Mouse (Mus musculus) lung, embryonic 14.5 days (tissue): ENCODE data around the gene Sipa1l3. TPM values are rescaled to one million over a fixed set of nuclear protein-coding genes. Genes with fewer than 3 reads are reported as not detected.

ENCODE experiments used
- ATAC-seq: fragments of 200-750 bp; cut with Nextera tagmentation; 2 replicates; pipeline ENCODE4 v1.8.0; 2017; ENCODE audit warnings: mild to moderate bottlenecking, moderate TSS enrichment, moderate library complexity; ENCODE audit not compliant: insufficient read depth
- DNase-seq: peaks from one replicate; pipeline ENCODE4 v3.0.0-alpha.2; 2015
- H3K27ac ChIP-seq: fragments of 300-500 bp; sonication (generic); 2 replicates; pipeline ENCODE4 v1.5.1; 2014; ENCODE audit warnings: low read depth, mild to moderate bottlenecking, moderate library complexity
- H3K27me3 ChIP-seq: fragments of 300-500 bp; sonication (generic); 2 replicates; pipeline ENCODE4 v1.6.1; 2014; ENCODE audit warnings: low read length, control low read depth; ENCODE audit not compliant: insufficient read depth
- H3K36me3 ChIP-seq: fragments of 300-500 bp; sonication (generic); 2 replicates; pipeline ENCODE4 v1.6.1; 2014; ENCODE audit warnings: control low read depth; ENCODE audit not compliant: insufficient read depth
- H3K4me1 ChIP-seq: fragments of 300-500 bp; sonication (generic); 2 replicates; pipeline ENCODE4 v1.6.1; 2014; ENCODE audit warnings: antibody characterized with exemption, control low read depth; ENCODE audit not compliant: insufficient read depth
- H3K4me2 ChIP-seq: fragments of 300-500 bp; sonication (generic); 2 replicates; pipeline ENCODE4 v1.6.1; 2014; ENCODE audit warnings: mild to moderate bottlenecking
- H3K4me3 ChIP-seq: fragments of 300-500 bp; sonication (generic); 2 replicates; pipeline ENCODE4 v1.5.1; 2014; ENCODE audit warnings: low read depth, low read length
- H3K9ac ChIP-seq: fragments of 300-500 bp; sonication (generic); 2 replicates; pipeline ENCODE4 v1.6.1; 2014
- H3K9me3 ChIP-seq: fragments of 300-500 bp; sonication (generic); 2 replicates; pipeline ENCODE4 v1.6.1; 2016; ENCODE audit warnings: low read depth, low read length, control low read depth
- CTCF ChIP-seq: IDR thresholded peaks from 2 replicates; pipeline ENCODE4 v1.5.1; 2016; ENCODE audit warnings: antibody characterized with exemption, low read depth
- WGBS: fragments of 180-500 bp; shearing (Covaris S2); extraction: QIAGEN DNeasy Blood & Tissue Kit; methylation state at CpG from one replicate; pipeline ENCODE4 v1.1.7; 2014; 5-methylcytosine and 5-hydroxymethylcytosine counted together
- polyA plus RNA-seq: library from polyadenylated mRNA; unstranded; fragments of >200 nt; fragmentation: Nextera tagmentation; extraction: Ambion mirVana; gene quantifications from 2 replicates; pipeline ENCODE4 v1.2.1, GENCODE M21; 2014

The Sipa1l3 gene
- polyA plus RNA-seq, 1 experiment from 2014 or later, result 20.2 TPM

GRCm38 (mm10) chr7:29555051-29555450 is 36.6 kb upstream of the Sipa1l3 start:
- H3K4me2 ChIP-seq, result no peak overlapping the region
- no peak overlapping the region for H3K27ac ChIP-seq
- TF ChIP-seq CTCF, result no peak
- no peaks in the 10 kb centered on the region for H3K27me3 ChIP-seq
- DNase-seq (no peak), ATAC-seq (no peak)
- no peaks in the 10 kb centered on the region; the same call in 1 of the 2 replicates for H3K9me3 ChIP-seq
- no peaks in the 10 kb centered on the region for H3K36me3 ChIP-seq
- H3K9ac ChIP-seq, result no peak overlapping the region
- H3K4me1 ChIP-seq, result no peaks in the 10 kb centered on the region
- H3K4me3 ChIP-seq, result no peak overlapping the region
- 85% methylated on average over 13 of the region's 13 CpGs for WGBS

- no peak for TF ChIP-seq CTCF
- Histone ChIP-seq H3K4me2 (no peak overlapping the region), H3K27ac (no peak overlapping the region), H3K27me3 (no peaks in the 10 kb centered on the region), H3K36me3 (no peaks in the 10 kb centered on the region), H3K4me3 (no peak overlapping the region), H3K4me1 (no peaks in the 10 kb centered on the region), H3K9me3 (no peaks in the 10 kb centered on the region; the same call in 1 of the 2 replicates), H3K9ac (no peak overlapping the region)
- ATAC-seq (no peak), DNase-seq (no peak)
- WGBS, result 47% methylated on average over 3 of the region's 3 CpGs
Measured at GRCm38 (mm10) chr7:29550691-29551090, 32.2 kb upstream of the Sipa1l3 start.

- no peak for TF ChIP-seq CTCF
- no peak overlapping the region for H3K4me2 ChIP-seq
- no peak overlapping the region for H3K4me3 ChIP-seq
- H3K27me3 ChIP-seq, result no peaks in the 10 kb centered on the region
- H3K9ac ChIP-seq, result no peak overlapping the region
- 72% methylated on average over 4 of the region's 4 CpGs for WGBS
- ATAC-seq, result no peak
- DNase-seq, result no peak
- H3K9me3 ChIP-seq, result no peaks in the 10 kb centered on the region
- no peaks in the 10 kb centered on the region for H3K4me1 ChIP-seq
- H3K27ac ChIP-seq, result no peak overlapping the region
- H3K36me3 ChIP-seq, result no peaks in the 10 kb centered on the region
Measured at GRCm38 (mm10) chr7:29541608-29542007, 23.2 kb upstream of the Sipa1l3 start.

- DNase-seq (no peak), ATAC-seq (no peak)
- 84% methylated on average over 5 of the region's 5 CpGs for WGBS
- Histone ChIP-seq H3K4me1 (no peaks in the 10 kb centered on the region), H3K9ac (no peak overlapping the region), H3K4me3 (no peak overlapping the region), H3K36me3 (no peaks in the 10 kb centered on the region), H3K27ac (no peak overlapping the region), H3K27me3 (no peaks in the 10 kb centered on the region), H3K4me2 (no peak overlapping the region), H3K9me3 (no peaks in the 10 kb centered on the region)
- no peak for TF ChIP-seq CTCF
Measured at GRCm38 (mm10) chr7:29541186-29541585, 22.7 kb upstream of the Sipa1l3 start.

- ATAC-seq, result no peak
- 87% methylated on average over 7 of the region's 7 CpGs for WGBS
Measured at GRCm38 (mm10) chr7:29540631-29541030, 22.2 kb upstream of the Sipa1l3 start.

GRCm38 (mm10) chr7:29523700-29524099 is 5.3 kb upstream of the Sipa1l3 start:
- no peak overlapping the region for H3K9ac ChIP-seq
- H3K4me1 ChIP-seq, result no peaks in the 10 kb centered on the region
- no peak overlapping the region for H3K4me2 ChIP-seq
- H3K4me3 ChIP-seq, result no peak overlapping the region
- 0 out of 2 replicates have a peak, but pooled peaks have one; percentile 29 for ATAC-seq
- H3K9me3 ChIP-seq, result no peaks in the 10 kb centered on the region
- H3K27ac ChIP-seq, result no peak overlapping the region
- H3K27me3 ChIP-seq, result no peaks in the 10 kb centered on the region
- peak; percentile 90 for DNase-seq
- WGBS, result under 1% methylated on average over 5 of the region's 5 CpGs
- TF ChIP-seq CTCF, result peak; percentile 85
- H3K36me3 ChIP-seq, result no peaks in the 10 kb centered on the region

More at GRCm38 (mm10) chr7:29540631-29541030, 22.2 kb upstream of the Sipa1l3 start:
- H3K27me3 ChIP-seq, result no peaks in the 10 kb centered on the region
- no peaks in the 10 kb centered on the region for H3K4me1 ChIP-seq
- H3K4me2 ChIP-seq, result no peak overlapping the region
- DNase-seq, result no peak
- no peak overlapping the region for H3K27ac ChIP-seq
- H3K4me3 ChIP-seq, result no peak overlapping the region
- no peaks in the 10 kb centered on the region for H3K9me3 ChIP-seq
- H3K9ac ChIP-seq, result no peak overlapping the region
- H3K36me3 ChIP-seq, result no peaks in the 10 kb centered on the region
- TF ChIP-seq CTCF, result peak; percentile 16; the same call in 1 of the 2 replicates

GRCm38 (mm10) chr7:29521841-29522575 is 3.6 kb upstream of the Sipa1l3 start:
- Histone ChIP-seq H3K9me3 (no peaks in the 10 kb centered on the region), H3K36me3 (no peaks in the 10 kb centered on the region), H3K9ac (no peak overlapping the region), H3K27me3 (no peaks in the 10 kb centered on the region), H3K4me3 (no peak overlapping the region), H3K27ac (no peak overlapping the region), H3K4me2 (no peak overlapping the region), H3K4me1 (0 out of 2 replicates have a peak, but pooled peaks cover 4% of the 10 kb centered on the region)
- DNase-seq, result peak; percentile 92
- peak; percentile 95 for TF ChIP-seq CTCF
- 58% methylated on average over 5 of the region's 5 CpGs for WGBS
- ATAC-seq, result no peak
